Mouse (Mus musculus): ENCODE measurements around the gene Iqgap2. TPM values are rescaled to one million over a fixed set of nuclear protein-coding genes. Genes with fewer than 3 reads are reported as not detected.
A peak's percentile ranks its signal among the peaks of the same experiment; 100 is the strongest.

Iqgap2 gene
- polyA plus RNA-seq, 1 experiment from 2014 or later, result 24.6 TPM

GRCm38 (mm10) chr13:95855537-95855936, 36.2 kb downstream of the Iqgap2 start:
- WGBS (ENCODE audit: insufficient replicate concordance), result 58% methylated on average over 4 of the region's 4 CpGs
- ATAC-seq, result peak; percentile 79
- DNase-seq, result peak; percentile 47
- Histone ChIP-seq H3K36me3 (replicated peaks; ENCODE audit: insufficient read depth, low read length) (no peaks in the 10 kb centered on the region), H3K27ac (ENCODE audit: low read depth) (peak overlapping the region; percentile 82), H3K27me3 (ENCODE audit: insufficient read depth, low read length) (no peaks in the 10 kb centered on the region), H3K4me2 (ENCODE audit: low read depth, low read length) (no peak overlapping the region), H3K4me3 (ENCODE audit: low read depth, low read length) (no peak overlapping the region), H3K9ac (replicated peaks) (no peak overlapping the region), H3K4me1 (ENCODE audit: insufficient read depth) (peaks cover 18% of the 10 kb centered on the region), H3K9me3 (ENCODE audit: low read length) (no peaks in the 10 kb centered on the region)
- TF ChIP-seq CTCF (IDR thresholded peaks at IDR 0.05; ENCODE audit: low read depth) (no peak), EP300 (IDR thresholded peaks at IDR 0.05; ENCODE audit: low read depth) (peak; percentile 68; the same call in 1 of the 2 replicates)

GRCm38 (mm10) chr13:95851611-95852010, 40.1 kb downstream of the Iqgap2 start:
- H3K4me2 ChIP-seq (ENCODE audit: low read depth, low read length), result no peak overlapping the region
- no peak overlapping the region for H3K9ac ChIP-seq (replicated peaks)
- ATAC-seq (no peak), DNase-seq (no peak)
- H3K36me3 ChIP-seq (replicated peaks; ENCODE audit: insufficient read depth, low read length), result no peaks in the 10 kb centered on the region
- H3K9me3 ChIP-seq (ENCODE audit: low read length), result no peaks in the 10 kb centered on the region
- TF ChIP-seq EP300 (IDR thresholded peaks at IDR 0.05; ENCODE audit: low read depth) (no peak), CTCF (IDR thresholded peaks at IDR 0.05; ENCODE audit: low read depth) (no peak)
- no peak overlapping the region for H3K27ac ChIP-seq (ENCODE audit: low read depth)
- 80% methylated on average over 4 of the region's 4 CpGs for WGBS (ENCODE audit: insufficient replicate concordance)
- peaks cover 20% of the 10 kb centered on the region for H3K4me1 ChIP-seq (ENCODE audit: insufficient read depth)
- no peaks in the 10 kb centered on the region for H3K27me3 ChIP-seq (ENCODE audit: insufficient read depth, low read length)
- H3K4me3 ChIP-seq (ENCODE audit: low read depth, low read length), result no peak overlapping the region

GRCm38 (mm10) chr13:95850451-95850850, 41.3 kb downstream of the Iqgap2 start:
- H3K9ac ChIP-seq (replicated peaks), result no peak overlapping the region
- H3K27me3 ChIP-seq (ENCODE audit: insufficient read depth, low read length), result no peaks in the 10 kb centered on the region
- TF ChIP-seq CTCF (IDR thresholded peaks at IDR 0.05; ENCODE audit: low read depth) (no peak), EP300 (IDR thresholded peaks at IDR 0.05; ENCODE audit: low read depth) (no peak)
- H3K4me3 ChIP-seq (ENCODE audit: low read depth, low read length), result no peak overlapping the region
- ATAC-seq (no peak), DNase-seq (no peak)
- no peaks in the 10 kb centered on the region for H3K9me3 ChIP-seq (ENCODE audit: low read length)
- no peaks in the 10 kb centered on the region for H3K36me3 ChIP-seq (replicated peaks; ENCODE audit: insufficient read depth, low read length)
- H3K4me2 ChIP-seq (ENCODE audit: low read depth, low read length), result no peak overlapping the region
- WGBS (ENCODE audit: insufficient replicate concordance), result 65% methylated on average over 5 of the region's 5 CpGs
- peaks cover 26% of the 10 kb centered on the region for H3K4me1 ChIP-seq (ENCODE audit: insufficient read depth)
- H3K27ac ChIP-seq (ENCODE audit: low read depth), result peak overlapping the region; percentile 44; the same call in 1 of the 2 replicates

- Histone ChIP-seq H3K4me1 (ENCODE audit: insufficient read depth) (peaks cover 22% of the 10 kb centered on the region), H3K9me3 (ENCODE audit: low read length) (no peaks in the 10 kb centered on the region), H3K36me3 (replicated peaks; ENCODE audit: insufficient read depth, low read length) (no peaks in the 10 kb centered on the region), H3K27me3 (ENCODE audit: insufficient read depth, low read length) (no peaks in the 10 kb centered on the region), H3K27ac (ENCODE audit: low read depth) (no peak overlapping the region), H3K9ac (replicated peaks) (no peak overlapping the region), H3K4me2 (ENCODE audit: low read depth, low read length) (no peak overlapping the region), H3K4me3 (ENCODE audit: low read depth, low read length) (no peak overlapping the region)
- TF ChIP-seq CTCF (IDR thresholded peaks at IDR 0.05; ENCODE audit: low read depth) (no peak), EP300 (IDR thresholded peaks at IDR 0.05; ENCODE audit: low read depth) (no peak)
- no peak for DNase-seq
- ATAC-seq, result no peak
- WGBS (ENCODE audit: insufficient replicate concordance), result 71% methylated on average over 7 of the region's 7 CpGs
Measured at GRCm38 (mm10) chr13:95849501-95850007, 42.2 kb downstream of the Iqgap2 start.

GRCm38 (mm10) chr13:95846364-95846763, 45.4 kb downstream of the Iqgap2 start:
- WGBS (ENCODE audit: insufficient replicate concordance), result 56% methylated on average over 5 of the region's 5 CpGs
- no peak for ATAC-seq

GRCm38 (mm10) chr13:95844950-95845349, 46.8 kb downstream of the Iqgap2 start:
- Histone ChIP-seq H3K9me3 (ENCODE audit: low read length) (no peaks in the 10 kb centered on the region), H3K4me1 (ENCODE audit: insufficient read depth) (peaks cover 25% of the 10 kb centered on the region), H3K27ac (ENCODE audit: low read depth) (no peak overlapping the region), H3K27me3 (ENCODE audit: insufficient read depth, low read length) (no peaks in the 10 kb centered on the region), H3K9ac (replicated peaks) (no peak overlapping the region), H3K4me2 (ENCODE audit: low read depth, low read length) (no peak overlapping the region), H3K4me3 (ENCODE audit: low read depth, low read length) (no peak overlapping the region), H3K36me3 (replicated peaks; ENCODE audit: insufficient read depth, low read length) (no peaks in the 10 kb centered on the region)
- ATAC-seq (no peak), DNase-seq (no peak)
- 67% methylated on average over 3 of the region's 3 CpGs for WGBS (ENCODE audit: insufficient replicate concordance)
- TF ChIP-seq EP300 (IDR thresholded peaks at IDR 0.05; ENCODE audit: low read depth) (peak; percentile 21; the same call in 1 of the 2 replicates), CTCF (IDR thresholded peaks at IDR 0.05; ENCODE audit: low read depth) (no peak)

More at GRCm38 (mm10) chr13:95846364-95846763, 45.4 kb downstream of the Iqgap2 start:
- peaks cover 31% of the 10 kb centered on the region for H3K4me1 ChIP-seq (ENCODE audit: insufficient read depth)
- H3K4me2 ChIP-seq (ENCODE audit: low read depth, low read length), result no peak overlapping the region
- no peak overlapping the region for H3K4me3 ChIP-seq (ENCODE audit: low read depth, low read length)
- no peaks in the 10 kb centered on the region for H3K36me3 ChIP-seq (replicated peaks; ENCODE audit: insufficient read depth, low read length)
- no peak overlapping the region for H3K27ac ChIP-seq (ENCODE audit: low read depth)
- no peak for TF ChIP-seq EP300 (IDR thresholded peaks at IDR 0.05; ENCODE audit: low read depth)
- no peak for TF ChIP-seq CTCF (IDR thresholded peaks at IDR 0.05; ENCODE audit: low read depth)
- no peaks in the 10 kb centered on the region for H3K27me3 ChIP-seq (ENCODE audit: insufficient read depth, low read length)
- H3K9me3 ChIP-seq (ENCODE audit: low read length), result no peaks in the 10 kb centered on the region
- H3K9ac ChIP-seq (replicated peaks), result no peak overlapping the region
- DNase-seq, result no peak

Measured in liver, postnatal 0 days (tissue).